In the genomic region with DNA sequence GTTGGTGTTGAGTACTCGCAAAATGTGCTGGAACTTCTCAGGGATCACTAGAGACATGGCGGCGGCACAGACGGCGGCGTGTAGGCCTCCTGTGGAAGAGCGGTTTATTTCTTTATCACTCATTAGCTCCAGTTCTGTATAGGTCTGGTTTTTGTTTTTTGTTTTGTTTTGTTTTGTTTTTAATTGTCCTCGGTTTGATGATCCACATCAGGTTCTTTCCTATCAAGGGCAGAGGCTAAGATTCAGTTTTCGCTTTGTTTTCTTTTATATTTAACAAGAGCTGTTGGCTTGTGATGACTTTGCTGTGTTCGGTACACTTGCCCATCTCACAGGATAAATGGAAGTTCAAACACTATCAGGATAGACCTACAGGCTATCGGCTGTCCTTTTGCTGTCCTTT, we compare ENCODE assay signal across 12 mouse cellular contexts. TPM values are rescaled to one million over a fixed set of nuclear protein-coding genes. Genes with fewer than 3 reads are reported as not detected.
DNase-seq lines count a peak whose midpoint lies in the region; ATAC-seq and TF ChIP-seq lines count a peak whose summit lies in the region.
"Had no signal": no experiment of that assay in that cellular context is flagged by ENCODE, and none has a peak within 500 bp of the region (broad histone marks: within the 10 kb centered on the region; RNA-seq: fewer than 3 reads in every experiment).

A gene (minus strand): TSS at position 101 of the 400 bp plus-strand sequence.

- H3K9me3 ChIP-seq in liver, postnatal 0 days (ENCODE audit: low read length) = no peaks in the 10 kb centered on the region
- H3K9me3 ChIP-seq: kidney, embryonic 15.5 days; midbrain, embryonic 13.5 days had no signal

- no peaks in the 10 kb centered on the region for H3K27me3 ChIP-seq in liver, postnatal 0 days (ENCODE audit: insufficient read depth, low read length)
- H3K27me3 ChIP-seq: kidney, embryonic 15.5 days; midbrain, embryonic 13.5 days had no signal

- no peak for DNase-seq in left cerebral cortex, adult 18-20 months (ENCODE audit: low spot score in 2 of 2)
- DNase-seq in left cerebral cortex, adult 9 months (ENCODE audit: low spot score in 2 of 2) = no peak
- no peak for DNase-seq in adrenal gland, postnatal 4 days (ENCODE audit: low spot score in 2 of 2)
- DNase-seq in heart, postnatal 36 days = no peak
- DNase-seq in neural tube, embryonic 10.5 days (ENCODE audit: extremely low spot score, low spot score) = no peak
- DNase-seq in liver, postnatal 0 days = no peak
- no peak for DNase-seq in ovary, postnatal 36 days (ENCODE audit: low spot score)
- DNase-seq: spleen, adult 18-20 months had no signal

- no peak for TF ChIP-seq EP300 in liver, postnatal 0 days (IDR thresholded peaks at IDR 0.05; ENCODE audit: low read depth)

- H3K27ac ChIP-seq in liver, postnatal 0 days (ENCODE audit: low read depth) = no peak within 1 kb of the TSS
- H3K27ac ChIP-seq: kidney, embryonic 15.5 days; liver, embryonic 14.5 days; midbrain, embryonic 13.5 days had no signal

- ATAC-seq in megakaryocyte-erythroid progenitor cell, adult 5-6 weeks (replicated peaks; ENCODE audit: low FRiP score, low TSS enrichment, poor library complexity, severe bottlenecking) = no peak
- ATAC-seq in liver, postnatal 0 days = no peak
- ATAC-seq: midbrain, embryonic 13.5 days had no signal

- WGBS in liver, postnatal 0 days (ENCODE audit: insufficient replicate concordance) = 92% methylated on average over 10 of the region's 11 CpGs

- no peak within 1 kb of the TSS for H3K4me2 ChIP-seq in liver, postnatal 0 days (ENCODE audit: low read depth, low read length)
- H3K4me2 ChIP-seq: kidney, embryonic 15.5 days; midbrain, embryonic 13.5 days had no signal

- H3K36me3 ChIP-seq in liver, postnatal 0 days (replicated peaks; ENCODE audit: insufficient read depth, low read length) = no peaks in the 10 kb centered on the region
- H3K36me3 ChIP-seq: kidney, embryonic 15.5 days; midbrain, embryonic 13.5 days had no signal

- H3K4me1 ChIP-seq in liver, postnatal 0 days (ENCODE audit: insufficient read depth) = peaks cover 10% of the 10 kb centered on the region

- TF ChIP-seq CTCF in liver, postnatal 0 days (IDR thresholded peaks at IDR 0.05; ENCODE audit: low read depth) = no peak

- no peak within 1 kb of the TSS for H3K9ac ChIP-seq in liver, postnatal 0 days (replicated peaks)
- H3K9ac ChIP-seq: kidney, embryonic 15.5 days; liver, embryonic 14.5 days; midbrain, embryonic 13.5 days had no signal

- intact Hi-C loops in heart, postnatal 36 days (cut with DNase I) = no loop called here

- H3K4me3 ChIP-seq in liver, postnatal 0 days (ENCODE audit: low read depth, low read length) = no peak within 1 kb of the TSS
- H3K4me3 ChIP-seq: kidney, embryonic 15.5 days; midbrain, embryonic 13.5 days had no signal

RNA-seq across cellular contexts. Expression of the gene that starts here (rescaled TPM):
- 10 to 100 TPM; 82.5 to 86.3 TPM for total RNA-seq in left cerebral cortex, adult 18-20 months (2021)
- total RNA-seq in adrenal gland, postnatal 4 days (2021) = 100 to 1,000 TPM; 347 to 381 TPM
- 100 to 1,000 TPM; 106 to 108 TPM for total RNA-seq in heart, postnatal 36 days (2021)
- total RNA-seq in megakaryocyte-erythroid progenitor cell, adult 5-6 weeks (2014; fragmentation: Nextera tagmentation) = 16.8 and 21.6 TPM in 2 replicates
- 12.6 and 52.9 TPM in 2 replicates for total RNA-seq in megakaryocyte-erythroid progenitor cell, adult 5-6 weeks (2017)
- 5.5 and 5.6 TPM in 2 replicates for polyA plus RNA-seq in liver, postnatal 0 days (2015; fragmentation: Nextera tagmentation; extraction: Ambion mirVana)
